Mouse (Mus musculus): Measurements from ENCODE around the gene Anks1.

Gene Anks1

GRCm38 (mm10) chr17:28000851-28001250, 91.7 kb downstream of the Anks1 start:
- no peak for DNase-seq

- DNase-seq, result no peak
These were observed 96.3 kb downstream of the Anks1 start for GRCm38 (mm10) chr17:28005393-28005792.

- no peak for DNase-seq
These were observed 97.1 kb downstream of the Anks1 start for GRCm38 (mm10) chr17:28006208-28006607.

- no peak for DNase-seq
These were observed 97.5 kb downstream of the Anks1 start for GRCm38 (mm10) chr17:28006611-28007010.

- DNase-seq, result no peak
These were observed 98.2 kb downstream of the Anks1 start for GRCm38 (mm10) chr17:28007179-28007811.

GRCm38 (mm10) chr17:28007857-28008564, 98.9 kb downstream of the Anks1 start:
- no peak for DNase-seq

- DNase-seq, result no peak
These were observed 99.5 kb downstream of the Anks1 start for GRCm38 (mm10) chr17:28008565-28008981.

GRCm38 (mm10) chr17:28009066-28009715, 100.1 kb downstream of the Anks1 start:
- DNase-seq, result no peak

GRCm38 (mm10) chr17:28009716-28010114, 100.6 kb downstream of the Anks1 start:
- no peak for DNase-seq

- DNase-seq, result no peak
These were observed 101.8 kb downstream of the Anks1 start for GRCm38 (mm10) chr17:28010925-28011324.

- no peak for DNase-seq
These were observed 103.7 kb downstream of the Anks1 start for GRCm38 (mm10) chr17:28012851-28013250.

- DNase-seq, result peak; percentile 57
These were observed 104.3 kb downstream of the Anks1 start for GRCm38 (mm10) chr17:28013259-28013875.

GRCm38 (mm10) chr17:28014449-28014848, 105.3 kb downstream of the Anks1 start:
- DNase-seq, result no peak

- DNase-seq, result no peak
These were observed 106.1 kb downstream of the Anks1 start for GRCm38 (mm10) chr17:28015068-28015730.

GRCm38 (mm10) chr17:28016056-28016797, 107.1 kb downstream of the Anks1 start:
- no peak for DNase-seq

GRCm38 (mm10) chr17:28018344-28018743, 109.2 kb downstream of the Anks1 start:
- no peak for DNase-seq

- DNase-seq, result no peak
These were observed 109.7 kb downstream of the Anks1 start for GRCm38 (mm10) chr17:28018776-28019175.

GRCm38 (mm10) chr17:28019785-28020696, 110.9 kb downstream of the Anks1 start:
- DNase-seq, result no peak

- no peak for DNase-seq
These were observed 112.8 kb downstream of the Anks1 start for GRCm38 (mm10) chr17:28021911-28022310.

- DNase-seq, result no peak
These were observed 113.9 kb downstream of the Anks1 start for GRCm38 (mm10) chr17:28022854-28023655.

All from right cerebral cortex, postnatal 14 days (tissue).